Mouse (Mus musculus) testis, adult 2 months (tissue): ENCODE measurements around the gene Zfp94.

Source experiments
- CTCF ChIP-seq: fragments of 200-500 bp; IDR thresholded peaks from 2 replicates; pipeline ENCODE4 v1.5.1; 2012; ENCODE audit warnings: low read depth, mild to moderate bottlenecking, inconsistent platforms, low read length, moderate library complexity; ENCODE audit not compliant: control insufficient read depth, insufficient read depth, insufficient replicate concordance
- POLR2A ChIP-seq: fragments of 200-500 bp; IDR thresholded peaks from 2 replicates; pipeline ENCODE4 v1.6.1; 2012; ENCODE audit warnings: low read depth, mild to moderate bottlenecking, inconsistent platforms, low read length, moderate library complexity; ENCODE audit not compliant: control insufficient read depth

GRCm38 (mm10) chr7:24268176-24269155 lies 48.0 kb downstream of the Zfp94 start:
- TF ChIP-seq CTCF (no peak), POLR2A (no peak)
